Mouse (Mus musculus) lung, postnatal 36 days (tissue): ENCODE data around the gene Josd2.

Experiments used
- DNase-seq: peaks from one replicate; pipeline ENCODE4 v3.0.0; 2022; ENCODE audit warnings: mixed read lengths

Josd2 gene

DNA sequence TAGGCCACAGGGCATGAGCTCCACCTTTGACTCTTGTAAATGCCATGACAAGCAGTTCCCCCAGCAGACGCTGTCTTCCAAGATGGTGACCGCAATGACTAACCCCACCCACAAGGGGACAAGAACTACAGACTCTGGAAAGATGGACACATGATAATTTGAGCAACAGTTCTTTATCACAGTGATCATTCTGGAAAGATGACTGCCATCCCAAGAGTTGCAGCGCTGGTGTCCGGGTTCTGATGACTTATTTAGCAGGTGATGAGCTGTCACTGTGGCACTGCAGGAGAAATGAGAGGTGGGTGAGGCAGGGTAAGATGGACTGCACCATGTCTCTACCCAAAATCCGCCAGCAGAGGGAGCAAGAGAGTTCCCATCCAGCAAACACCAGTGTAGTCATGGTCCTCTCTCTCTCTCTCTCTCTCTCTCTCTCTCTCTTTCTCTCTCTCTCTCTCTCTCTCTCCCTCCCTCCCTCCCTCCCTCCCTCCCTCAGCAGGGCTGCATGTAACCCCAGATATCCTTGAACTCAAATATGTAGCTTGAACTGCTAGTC lies 33.9 kb downstream of the Josd2 start:
- DNase-seq, result peak; percentile 73

DNA sequence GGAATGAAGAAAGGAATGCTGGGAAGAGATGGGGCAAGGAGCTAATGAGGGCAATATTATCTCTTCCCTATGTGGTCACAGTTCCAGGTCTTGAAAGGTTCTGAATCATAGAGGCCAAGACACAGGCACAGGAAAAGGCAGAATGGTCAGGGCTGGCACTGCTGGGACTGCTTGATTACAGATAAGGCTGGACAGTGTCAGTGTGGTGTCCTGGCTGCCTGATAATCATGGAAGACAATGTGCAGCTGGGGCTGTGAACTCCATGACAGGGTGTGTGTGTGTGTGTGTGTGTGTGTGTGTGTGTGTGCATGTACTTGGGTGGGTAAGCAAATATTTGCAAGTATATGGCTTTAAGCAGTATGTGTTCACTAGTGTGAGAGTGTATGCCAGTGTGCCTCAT lies 39.7 kb downstream of the Josd2 start:
- no peak for DNase-seq

DNA sequence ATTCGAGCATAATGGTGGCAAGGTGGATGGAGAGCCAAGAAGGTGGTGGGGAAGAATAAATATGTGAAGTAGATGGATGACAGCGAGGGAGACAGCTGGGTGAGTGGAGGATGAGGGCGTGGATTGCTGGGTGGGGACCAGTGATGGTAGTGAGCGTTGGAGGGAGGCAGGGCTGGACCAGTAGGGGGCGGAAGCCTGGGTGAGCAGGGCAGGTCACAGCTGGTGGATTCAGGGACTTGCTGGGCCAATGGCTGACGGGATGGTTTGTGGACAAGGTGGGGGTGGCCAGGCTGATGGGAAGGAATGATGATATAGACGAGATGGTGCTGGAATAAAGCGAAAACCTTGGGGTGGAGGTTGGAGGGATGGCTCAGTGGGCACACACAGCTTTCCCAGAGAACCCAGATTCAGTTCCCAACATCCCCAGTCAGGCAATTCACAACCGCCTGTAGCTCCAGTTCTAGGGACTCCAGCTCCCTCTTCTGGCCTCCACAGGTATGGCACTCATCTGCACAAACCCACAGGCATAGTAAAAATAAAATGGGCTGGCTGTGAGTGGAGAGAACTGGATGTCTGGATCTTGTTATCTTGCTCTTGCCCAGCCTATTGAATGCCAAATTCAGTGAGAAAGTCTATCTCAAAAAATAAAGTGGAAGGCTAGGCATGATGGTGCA lies 51.6 kb downstream of the Josd2 start:
- DNase-seq, result no peak

DNA sequence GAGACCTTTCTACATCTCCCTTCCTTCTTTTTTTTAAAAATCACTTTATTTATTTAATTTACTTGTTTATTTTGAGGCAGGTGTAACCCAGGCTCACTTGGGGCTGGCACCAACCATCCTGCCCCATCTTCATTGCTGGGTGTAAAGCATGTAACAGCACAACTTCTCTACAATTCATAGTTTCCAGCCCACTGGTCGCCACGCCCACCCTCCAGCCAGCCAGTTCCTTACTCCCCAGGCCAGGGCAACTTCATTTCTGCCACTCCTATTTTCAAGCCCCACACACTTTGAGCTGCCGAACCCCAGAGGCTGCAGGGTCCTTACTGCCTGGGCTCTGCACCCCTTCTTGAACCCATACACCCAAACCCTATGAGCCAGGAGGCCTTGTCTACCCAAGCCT lies 53.2 kb downstream of the Josd2 start:
- no peak for DNase-seq
